Mouse (Mus musculus): ENCODE results near the gene Zfp609. TPM values are rescaled to one million over a fixed set of nuclear protein-coding genes. Genes with fewer than 3 reads are reported as not detected.

Zfp609 gene
- polyA plus RNA-seq, 1 experiment from 2014 or later = 7.4 TPM

DNA sequence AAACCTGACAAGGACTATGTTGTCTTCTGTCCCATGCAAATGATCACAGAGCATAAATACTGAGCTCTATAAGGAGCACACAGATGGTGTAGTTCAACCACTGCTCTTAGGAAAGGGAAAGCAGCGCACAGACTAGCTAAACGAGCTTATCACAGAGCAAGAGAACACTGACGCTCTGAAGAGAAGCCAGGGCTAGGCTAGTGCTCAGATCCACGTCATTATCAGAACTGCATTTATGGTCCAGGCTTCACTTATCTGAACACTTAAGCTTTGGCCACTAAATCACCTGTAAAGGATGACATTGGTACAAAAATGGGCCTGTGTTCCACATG lies 102.1 kb downstream of the Zfp609 start:
- Histone ChIP-seq H3K4me3 (ENCODE audit: low read depth, low read length) (no peak overlapping the region), H3K36me3 (ENCODE audit: insufficient read depth) (peaks cover 16% of the 10 kb centered on the region; the same call in 1 of the 2 replicates), H3K9me3 (ENCODE audit: low read depth, low read length) (no peaks in the 10 kb centered on the region), H3K9ac (no peak overlapping the region), H3K4me1 (ENCODE audit: insufficient read depth) (no peaks in the 10 kb centered on the region), H3K27me3 (ENCODE audit: insufficient read depth, low read length) (no peaks in the 10 kb centered on the region), H3K4me2 (no peak overlapping the region), H3K27ac (ENCODE audit: low read depth) (peak overlapping the region; percentile 42; the same call in 1 of the 2 replicates)
- WGBS = 49% methylated on average over 4 of the region's 4 CpGs
- no peak for ATAC-seq (ENCODE audit: insufficient read depth)
- no peak for DNase-seq
- no peak for TF ChIP-seq CTCF (IDR thresholded peaks at IDR 0.05; ENCODE audit: low read depth)

DNA sequence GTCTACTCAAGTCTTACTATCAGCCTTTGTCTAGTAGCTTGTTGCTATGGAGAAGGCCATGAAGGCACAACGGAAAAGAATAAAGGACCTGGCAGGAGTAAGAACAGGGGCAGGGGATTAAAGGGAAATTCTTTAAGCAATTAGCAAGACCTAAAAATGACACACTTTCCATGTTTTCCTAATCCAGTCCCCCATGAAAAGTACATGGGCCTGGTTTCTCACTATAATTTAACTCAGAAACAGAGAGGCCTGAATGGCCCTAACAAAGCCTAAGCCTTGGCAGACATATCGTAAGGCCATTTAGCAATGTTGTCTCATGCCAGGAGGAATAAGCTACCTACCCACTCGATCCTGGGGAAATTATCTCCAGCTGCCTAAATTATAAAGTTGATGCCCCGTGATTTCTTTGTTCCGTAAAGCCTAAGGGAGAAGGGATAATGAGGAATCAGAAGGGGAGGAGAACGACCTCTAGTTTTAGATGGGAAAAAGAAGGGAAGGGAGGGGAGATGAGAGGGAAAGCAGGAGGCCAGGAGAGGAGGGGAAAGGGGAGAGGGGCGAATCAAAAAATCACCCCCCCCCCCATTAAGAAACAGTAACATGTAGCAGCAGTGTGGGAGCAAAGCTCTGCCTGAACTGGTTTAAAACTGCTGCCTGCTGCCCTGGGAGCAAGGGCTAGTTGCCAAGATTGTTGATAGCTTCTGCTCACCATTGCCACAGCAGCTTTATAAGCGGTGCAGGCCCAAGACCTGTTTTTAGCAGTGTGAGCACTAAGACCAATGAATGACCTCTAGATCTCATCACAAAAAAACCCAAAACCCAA lies 102.7 kb downstream of the Zfp609 start:
- TF ChIP-seq CTCF (IDR thresholded peaks at IDR 0.05; ENCODE audit: low read depth) = no peak
- no peaks in the 10 kb centered on the region for H3K27me3 ChIP-seq (ENCODE audit: insufficient read depth, low read length)
- ATAC-seq (ENCODE audit: insufficient read depth) = no peak
- peaks cover 10% of the 10 kb centered on the region; the same call in 1 of the 2 replicates for H3K36me3 ChIP-seq (ENCODE audit: insufficient read depth)
- no peaks in the 10 kb centered on the region for H3K4me1 ChIP-seq (ENCODE audit: insufficient read depth)
- no peak overlapping the region for H3K4me3 ChIP-seq (ENCODE audit: low read depth, low read length)
- DNase-seq = peak; percentile 49
- 71% methylated on average over 8 of the region's 8 CpGs for WGBS
- H3K4me2 ChIP-seq = no peak overlapping the region
- H3K27ac ChIP-seq (ENCODE audit: low read depth) = peak overlapping the region; percentile 42; the same call in 1 of the 2 replicates
- H3K9me3 ChIP-seq (ENCODE audit: low read depth, low read length) = no peaks in the 10 kb centered on the region
- no peak overlapping the region for H3K9ac ChIP-seq

DNA sequence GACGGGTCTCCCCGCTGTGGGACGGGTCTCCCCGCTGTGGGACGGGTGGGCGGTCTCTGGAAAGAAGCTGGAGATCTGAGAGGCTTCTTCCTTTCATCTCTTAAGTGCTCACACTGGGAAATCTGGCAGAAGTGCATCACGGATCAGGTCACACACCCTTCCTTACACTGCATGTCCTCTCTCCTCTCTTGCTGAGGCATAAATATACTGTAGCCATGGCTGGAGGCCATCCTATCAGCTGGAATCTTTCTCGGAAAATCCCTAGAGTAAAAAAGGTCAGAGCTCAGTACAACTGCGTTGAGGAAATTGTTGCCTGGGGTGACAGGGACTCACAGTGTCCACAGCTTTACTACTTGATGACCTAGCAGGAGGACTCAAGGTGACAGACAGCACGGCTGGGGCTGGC lies 106.2 kb downstream of the Zfp609 start:
- Histone ChIP-seq H3K9me3 (ENCODE audit: low read depth, low read length) (no peaks in the 10 kb centered on the region), H3K27ac (ENCODE audit: low read depth) (no peak overlapping the region), H3K4me3 (ENCODE audit: low read depth, low read length) (no peak overlapping the region), H3K4me1 (ENCODE audit: insufficient read depth) (no peaks in the 10 kb centered on the region), H3K36me3 (ENCODE audit: insufficient read depth) (no peaks in the 10 kb centered on the region), H3K9ac (no peak overlapping the region), H3K4me2 (no peak overlapping the region), H3K27me3 (ENCODE audit: insufficient read depth, low read length) (no peaks in the 10 kb centered on the region)
- WGBS = 44% methylated on average over 10 of the region's 10 CpGs
- DNase-seq (no peak), ATAC-seq (ENCODE audit: insufficient read depth) (no peak)
- no peak for TF ChIP-seq CTCF (IDR thresholded peaks at IDR 0.05; ENCODE audit: low read depth)

DNA sequence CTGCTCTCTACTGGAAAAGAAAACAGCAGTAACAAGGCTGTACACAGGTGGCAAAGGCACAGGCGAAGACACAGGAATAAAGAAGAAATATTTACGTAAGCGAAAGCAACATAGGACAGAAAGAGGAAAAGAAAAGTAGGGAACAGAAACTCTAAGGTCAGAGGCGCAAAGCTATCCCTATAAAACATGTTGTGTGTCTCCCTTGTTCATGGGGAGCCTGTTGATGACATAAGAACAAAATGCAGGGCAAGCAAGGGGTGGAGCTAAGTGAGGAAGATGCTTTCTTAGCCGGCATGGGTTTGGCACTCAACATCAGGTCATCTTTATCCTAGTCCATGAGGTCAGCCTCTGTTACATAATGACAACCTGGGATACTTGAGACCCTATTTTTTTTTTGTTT lies 109.2 kb downstream of the Zfp609 start:
- Histone ChIP-seq H3K4me3 (ENCODE audit: low read depth, low read length) (no peak overlapping the region), H3K4me1 (ENCODE audit: insufficient read depth) (no peaks in the 10 kb centered on the region), H3K27ac (ENCODE audit: low read depth) (no peak overlapping the region), H3K36me3 (ENCODE audit: insufficient read depth) (0 out of 2 replicates have a peak, but pooled peaks cover 2% of the 10 kb centered on the region), H3K4me2 (no peak overlapping the region), H3K9ac (no peak overlapping the region), H3K27me3 (ENCODE audit: insufficient read depth, low read length) (no peaks in the 10 kb centered on the region), H3K9me3 (ENCODE audit: low read depth, low read length) (no peaks in the 10 kb centered on the region)
- DNase-seq (no peak), ATAC-seq (ENCODE audit: insufficient read depth) (no peak)
- no peak for TF ChIP-seq CTCF (IDR thresholded peaks at IDR 0.05; ENCODE audit: low read depth)
- 91% methylated on average over 5 of the region's 5 CpGs for WGBS

DNA sequence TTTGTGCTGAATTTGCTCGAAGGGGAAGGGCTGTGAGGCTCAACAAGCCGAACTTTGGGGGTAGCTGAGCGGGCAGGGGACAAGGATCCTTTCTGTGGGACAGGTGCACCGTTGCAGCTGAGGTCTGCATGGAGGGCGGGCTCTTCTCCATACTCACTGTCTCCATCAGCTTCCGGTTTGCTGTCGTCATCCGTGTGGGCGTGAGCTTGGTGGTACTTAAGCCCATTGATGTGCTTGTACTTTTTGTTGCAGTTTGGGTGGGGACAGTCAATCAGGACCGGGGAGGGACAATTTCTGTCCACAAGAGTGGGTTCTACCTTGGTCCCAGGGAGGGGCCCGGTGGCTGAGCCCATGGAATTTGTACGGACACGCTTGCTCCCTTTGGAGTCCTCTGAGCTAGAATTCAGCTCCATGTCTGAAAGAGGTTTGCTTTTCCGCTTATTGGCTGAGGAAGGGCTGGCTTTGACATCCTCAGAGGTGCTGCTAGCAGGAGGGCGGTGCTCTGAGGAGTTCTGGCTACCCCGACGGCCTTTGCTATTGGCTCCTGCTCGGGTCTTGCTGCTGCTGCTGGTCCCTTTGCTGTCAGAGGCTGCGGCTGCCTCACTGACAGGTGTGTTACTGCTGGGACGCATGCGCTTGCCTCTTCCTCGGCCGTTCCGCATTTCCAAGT lies 123.3 kb downstream of the Zfp609 start:
- Histone ChIP-seq H3K4me2 (no peak overlapping the region), H3K4me1 (ENCODE audit: insufficient read depth) (no peaks in the 10 kb centered on the region), H3K9me3 (ENCODE audit: low read depth, low read length) (no peaks in the 10 kb centered on the region), H3K9ac (no peak overlapping the region), H3K36me3 (ENCODE audit: insufficient read depth) (peaks cover 61% of the 10 kb centered on the region), H3K27ac (ENCODE audit: low read depth) (no peak overlapping the region), H3K4me3 (ENCODE audit: low read depth, low read length) (no peak overlapping the region), H3K27me3 (ENCODE audit: insufficient read depth, low read length) (no peaks in the 10 kb centered on the region)
- ATAC-seq (ENCODE audit: insufficient read depth) (no peak), DNase-seq (no peak)
- TF ChIP-seq CTCF (IDR thresholded peaks at IDR 0.05; ENCODE audit: low read depth) = no peak
- 87% methylated on average over 24 of the region's 24 CpGs for WGBS

DNA sequence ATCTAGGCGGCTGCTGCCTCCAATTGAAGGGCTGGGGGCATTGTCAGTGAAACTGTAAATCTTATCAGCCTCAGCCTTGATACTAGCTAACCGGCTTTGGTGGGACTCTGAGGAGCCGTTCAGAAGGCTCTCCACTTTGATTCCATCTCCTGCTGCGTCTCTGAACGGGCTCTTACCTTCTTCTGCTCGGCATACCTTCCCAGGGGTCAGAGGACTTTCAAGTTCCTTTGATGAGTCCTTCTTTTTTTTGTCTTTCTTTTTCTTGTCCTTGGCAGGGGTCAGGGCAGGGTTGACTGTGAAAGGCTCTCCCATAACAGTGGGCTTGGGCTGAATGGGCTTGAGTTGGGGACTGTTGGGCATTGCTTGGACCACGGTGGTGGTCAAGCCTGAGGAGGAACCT lies 124.1 kb downstream of the Zfp609 start:
- no peaks in the 10 kb centered on the region for H3K4me1 ChIP-seq (ENCODE audit: insufficient read depth)
- WGBS = 79% methylated on average over 7 of the region's 7 CpGs

DNA sequence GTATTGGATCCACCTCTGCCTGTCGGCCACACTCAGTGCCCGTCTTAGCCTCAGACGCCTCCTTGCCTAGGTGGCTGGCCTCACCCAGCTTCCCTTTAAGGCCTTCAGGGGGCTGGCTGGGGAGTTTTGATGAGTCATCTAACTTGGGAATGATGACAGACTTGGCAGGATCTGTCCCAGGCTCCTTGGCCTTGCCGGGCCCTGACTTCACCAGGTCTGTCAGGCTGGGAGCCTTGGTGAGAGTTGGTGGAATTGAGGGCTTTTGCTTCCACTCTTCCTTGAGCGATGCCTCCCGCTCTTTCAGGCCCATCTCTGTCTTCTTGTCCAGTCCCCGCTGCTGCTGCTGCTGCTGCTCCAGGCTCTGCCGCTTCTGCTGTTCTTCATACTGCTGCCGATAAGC lies 125.1 kb downstream of the Zfp609 start:
- TF ChIP-seq CTCF (IDR thresholded peaks at IDR 0.05; ENCODE audit: low read depth) = no peak
- H3K4me1 ChIP-seq (ENCODE audit: insufficient read depth) = no peaks in the 10 kb centered on the region
- no peak overlapping the region for H3K4me3 ChIP-seq (ENCODE audit: low read depth, low read length)
- H3K9ac ChIP-seq = no peak overlapping the region
- ATAC-seq (ENCODE audit: insufficient read depth) (no peak), DNase-seq (no peak)
- no peak overlapping the region for H3K27ac ChIP-seq (ENCODE audit: low read depth)
- WGBS = 89% methylated on average over 9 of the region's 9 CpGs
- H3K9me3 ChIP-seq (ENCODE audit: low read depth, low read length) = no peaks in the 10 kb centered on the region
- H3K27me3 ChIP-seq (ENCODE audit: insufficient read depth, low read length) = no peaks in the 10 kb centered on the region
- peaks cover 78% of the 10 kb centered on the region for H3K36me3 ChIP-seq (ENCODE audit: insufficient read depth)
- H3K4me2 ChIP-seq = no peak overlapping the region

More for the DNA sequence above, 124.1 kb downstream of the Zfp609 start:
- no peak overlapping the region for H3K27ac ChIP-seq (ENCODE audit: low read depth)
- H3K4me3 ChIP-seq (ENCODE audit: low read depth, low read length) = no peak overlapping the region
- no peaks in the 10 kb centered on the region for H3K9me3 ChIP-seq (ENCODE audit: low read depth, low read length)
- DNase-seq (no peak), ATAC-seq (ENCODE audit: insufficient read depth) (no peak)
- H3K4me2 ChIP-seq = no peak overlapping the region
- no peaks in the 10 kb centered on the region for H3K27me3 ChIP-seq (ENCODE audit: insufficient read depth, low read length)
- H3K36me3 ChIP-seq (ENCODE audit: insufficient read depth) = peaks cover 69% of the 10 kb centered on the region
- H3K9ac ChIP-seq = no peak overlapping the region
- TF ChIP-seq CTCF (IDR thresholded peaks at IDR 0.05; ENCODE audit: low read depth) = no peak

All from lung, embryonic 14.5 days (tissue).